Mouse (Mus musculus) NIH3T3 (cell line): Measurements from ENCODE around the gene Taar7e.
A peak's percentile ranks its signal among the peaks of the same experiment; 100 is the strongest.
"Not testable (repeated sequence)": the region's sequence is repeated elsewhere in the genome, so short reads cannot be mapped to it uniquely, and the experiment has no call there.

Experiments
- DNase-seq: peaks from one replicate; pipeline ENCODE4 v3.0.0-alpha.2; 2012; ENCODE audit warnings: low read depth

Gene Taar7e

GRCm38 (mm10) chr10:24037314-24037713 lies at the start of gene Taar7e:
Gene Taar7e (plus strand): TSS chr10:24037614.
- no peak for DNase-seq

GRCm38 (mm10) chr10:23993381-23993780 lies 44.0 kb upstream of the Taar7e start, which contains the start of gene Taar7a:
Gene Taar7a (minus strand): TSS chr10:23993481.
- no peak for DNase-seq

GRCm38 (mm10) chr10:23999639-24000038 lies 37.8 kb upstream of the Taar7e start, which contains the start of gene Taar7b:
Gene Taar7b (plus strand): TSS chr10:23999939.
- no peak for DNase-seq

- DNase-seq: peak; percentile 48
These were observed 31.0 kb upstream of the Taar7e start for GRCm38 (mm10) chr10:24006442-24006841.

GRCm38 (mm10) chr10:24007034-24007433 lies 30.4 kb upstream of the Taar7e start:
- no peak for DNase-seq

GRCm38 (mm10) chr10:24008143-24008542 lies 29.3 kb upstream of the Taar7e start:
- no peak for DNase-seq

GRCm38 (mm10) chr10:24026922-24027321 lies 10.5 kb upstream of the Taar7e start, which contains the start of gene Taar7d:
Gene Taar7d (plus strand): TSS chr10:24027222.
- no peak for DNase-seq

- no peak for DNase-seq
These were observed 6.1 kb upstream of the Taar7e start for GRCm38 (mm10) chr10:24031347-24031746.

GRCm38 (mm10) chr10:24040120-24040869 lies 2.9 kb downstream of the Taar7e start:
- no peak for DNase-seq

GRCm38 (mm10) chr10:24049210-24049609 lies 11.8 kb downstream of the Taar7e start, which contains the start of gene Taar7f:
Gene Taar7f (plus strand): TSS chr10:24049510.
- DNase-seq: no peak

- DNase-seq: no peak
These were observed 14.6 kb downstream of the Taar7e start for GRCm38 (mm10) chr10:24052039-24052438.

- DNase-seq: no peak
These were observed 21.6 kb downstream of the Taar7e start for GRCm38 (mm10) chr10:24058986-24059385.

- DNase-seq: not testable (repeated sequence)
These were observed 37.3 kb downstream of the Taar7e start for GRCm38 (mm10) chr10:24074751-24075150.

- DNase-seq: not testable (repeated sequence)
These were observed 38.8 kb downstream of the Taar7e start, which contains the start of gene Taar8a for GRCm38 (mm10) chr10:24076200-24076599. Gene Taar8a (plus strand): TSS chr10:24076500.

GRCm38 (mm10) chr10:24080166-24080565 lies 42.8 kb downstream of the Taar7e start:
- peak; percentile 74 for DNase-seq

GRCm38 (mm10) chr10:24085936-24086335 lies 48.5 kb downstream of the Taar7e start:
- DNase-seq: no peak

GRCm38 (mm10) chr10:24086555-24086954 lies 49.1 kb downstream of the Taar7e start:
- DNase-seq: no peak

GRCm38 (mm10) chr10:24087168-24087567 lies 49.8 kb downstream of the Taar7e start:
- DNase-seq: no peak
